Mouse (Mus musculus) urinary bladder, postnatal 25 days (tissue): ENCODE measurements around the gene Ube4a.
A peak's percentile ranks its signal among the peaks of the same experiment; 100 is the strongest.

Source experiments
- DNase-seq: peaks from one replicate; pipeline ENCODE4 v3.0.0; 2022; ENCODE audit warnings: low spot score

The Ube4a gene

GRCm38 (mm10) chr9:44965126-44965832 lies at the start of gene Ube4a:
Ube4a (minus strand) TSS chr9:44965600.
- DNase-seq = peak; percentile 99

- DNase-seq = no peak
These were observed 49.5 kb upstream of the Ube4a start for GRCm38 (mm10) chr9:45014879-45015278.

GRCm38 (mm10) chr9:45011291-45011690 lies 45.9 kb upstream of the Ube4a start:
- no peak for DNase-seq

DNA sequence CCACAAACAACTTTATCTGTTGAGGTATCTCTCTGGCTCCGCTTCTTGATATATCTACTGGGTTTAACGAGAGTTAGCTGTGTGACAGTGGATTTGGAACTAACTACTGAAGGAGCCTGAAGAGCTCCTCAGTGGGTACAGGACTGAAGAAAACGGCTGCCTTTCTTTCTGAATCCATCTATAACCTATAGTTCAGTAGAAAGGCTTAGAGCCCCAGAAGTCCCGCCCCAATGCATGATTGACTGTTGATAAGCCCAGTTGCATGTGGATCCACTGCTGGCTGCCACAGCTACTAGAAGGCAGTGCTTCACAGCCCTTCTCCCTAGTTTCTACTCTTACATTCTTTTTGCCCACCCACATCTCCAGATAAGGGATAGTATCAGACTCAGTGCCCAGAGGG lies 45.1 kb upstream of the Ube4a start:
- DNase-seq = no peak

- no peak for DNase-seq
These were observed 44.0 kb upstream of the Ube4a start, which contains the start of gene Cd3e for GRCm38 (mm10) chr9:45009180-45010078. Cd3e (minus strand) TSS chr9:45009627.

- no peak for DNase-seq
These were observed 42.9 kb upstream of the Ube4a start for GRCm38 (mm10) chr9:45008342-45008741.

DNA sequence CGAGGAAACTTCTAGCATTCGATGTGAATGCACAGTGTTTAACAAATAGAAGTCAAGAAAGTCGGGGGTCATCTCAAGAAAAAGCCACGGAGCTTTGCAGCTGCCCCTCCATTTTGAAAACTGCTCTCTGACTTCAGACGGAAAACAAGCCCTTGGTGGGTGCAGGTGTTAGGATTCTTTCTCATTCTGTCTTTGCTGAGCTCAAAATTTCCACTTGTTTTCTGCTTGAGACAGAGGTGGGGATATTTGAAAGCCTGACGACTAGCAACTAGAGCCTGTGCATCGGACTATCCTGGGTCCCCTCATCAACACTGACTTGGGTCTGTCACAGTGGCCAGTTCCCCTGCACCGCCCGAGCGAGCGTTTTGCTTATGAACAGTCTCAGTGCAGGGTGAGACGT lies 42.0 kb upstream of the Ube4a start:
- DNase-seq = no peak

DNA sequence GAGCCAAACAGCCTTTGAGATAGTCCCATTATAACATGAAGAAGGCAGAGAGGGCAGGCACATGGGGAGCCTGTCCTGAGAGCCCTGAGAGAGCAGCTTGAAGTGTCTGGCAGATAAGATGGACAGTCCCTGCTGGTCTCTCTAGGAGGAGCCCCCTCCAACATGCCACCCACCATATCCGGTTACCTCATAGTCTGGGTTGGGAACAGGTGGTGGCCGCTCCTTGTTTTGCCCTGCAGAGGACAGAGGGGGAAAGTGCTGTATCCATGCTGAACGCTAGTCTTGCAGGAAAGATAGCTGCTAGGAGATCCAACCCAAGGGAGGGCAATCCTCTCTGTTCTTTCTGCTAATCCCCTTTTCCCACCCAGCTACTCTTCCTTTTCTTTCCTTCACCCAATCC lies 34.8 kb upstream of the Ube4a start:
- no peak for DNase-seq

GRCm38 (mm10) chr9:44999776-45000175 lies 34.4 kb upstream of the Ube4a start:
- no peak for DNase-seq

- no peak for DNase-seq
These were observed 33.8 kb upstream of the Ube4a start for GRCm38 (mm10) chr9:44999171-44999570.

- DNase-seq = no peak
These were observed 32.7 kb upstream of the Ube4a start for GRCm38 (mm10) chr9:44998138-44998537.

DNA sequence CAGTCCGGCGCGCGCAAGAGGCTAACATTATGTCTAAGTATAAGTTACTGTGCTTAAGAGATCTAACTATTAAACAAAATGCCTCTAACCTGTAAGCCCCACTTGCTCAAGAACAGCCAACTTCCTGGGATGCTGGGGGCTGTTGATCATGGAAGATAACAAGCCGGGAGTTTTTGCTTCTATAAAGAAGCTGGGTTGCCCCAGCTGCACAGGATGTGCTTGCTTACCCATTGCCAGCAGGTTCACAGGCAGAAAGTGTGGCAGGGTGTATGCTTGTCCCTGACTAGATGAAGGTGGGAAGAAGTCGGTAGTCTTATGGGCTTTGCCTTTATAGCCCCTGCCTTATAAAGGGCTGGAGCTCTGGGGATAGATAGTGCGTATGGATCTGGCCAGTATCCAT lies 31.2 kb upstream of the Ube4a start:
- DNase-seq = no peak

- DNase-seq = no peak
These were observed 29.6 kb upstream of the Ube4a start for GRCm38 (mm10) chr9:44994962-44995361.

DNA sequence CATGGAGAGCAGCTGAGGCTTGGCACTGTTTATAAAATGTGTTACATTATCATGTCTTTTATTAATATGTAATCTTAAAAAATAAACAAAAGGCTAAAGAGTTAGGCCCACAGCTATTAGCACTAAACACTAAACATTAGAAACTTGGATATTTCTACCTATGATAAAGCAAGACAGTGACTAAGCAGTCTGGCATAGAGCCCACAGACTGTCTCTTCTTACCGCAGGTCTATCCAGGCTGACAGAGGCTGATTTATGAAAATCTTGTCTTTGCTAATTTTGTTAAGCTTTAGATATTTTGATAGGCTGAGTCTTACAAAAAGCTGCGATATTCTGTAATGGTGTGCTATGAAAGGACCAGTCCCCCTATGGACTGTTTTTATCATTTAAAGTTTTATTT lies 27.9 kb upstream of the Ube4a start:
- DNase-seq = no peak

- DNase-seq = no peak
These were observed 26.9 kb upstream of the Ube4a start for GRCm38 (mm10) chr9:44992271-44992670.

GRCm38 (mm10) chr9:44991821-44992220 lies 26.4 kb upstream of the Ube4a start:
- DNase-seq = no peak

- DNase-seq = no peak
These were observed 21.6 kb upstream of the Ube4a start for GRCm38 (mm10) chr9:44986976-44987375.

DNA sequence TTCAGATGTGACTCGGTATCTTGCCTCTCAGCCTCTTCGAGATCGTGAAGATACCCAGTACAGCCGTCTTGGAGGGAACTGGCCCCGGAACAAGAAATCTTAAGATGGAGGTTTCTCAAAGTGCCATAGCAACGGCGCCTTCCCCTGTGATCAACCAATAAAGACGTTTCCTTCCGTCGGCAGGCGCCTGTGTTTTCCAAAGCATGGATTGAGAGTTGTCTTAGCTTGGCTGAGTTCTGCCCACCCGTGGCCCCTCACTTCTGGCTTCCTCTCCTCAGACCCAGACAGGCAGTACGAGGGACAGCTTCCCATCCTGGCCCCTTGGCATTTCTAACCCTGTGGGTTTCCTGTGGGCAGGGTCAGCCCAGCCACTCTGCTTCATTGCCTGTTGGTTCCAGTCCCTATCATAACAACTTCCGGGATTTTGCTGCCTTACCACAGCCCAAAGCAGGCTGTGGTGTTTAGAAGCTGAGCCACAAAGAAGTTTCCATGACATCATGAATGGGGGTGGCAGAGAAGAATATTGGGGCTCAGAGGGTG lies 20.9 kb upstream of the Ube4a start:
- DNase-seq = no peak

DNA sequence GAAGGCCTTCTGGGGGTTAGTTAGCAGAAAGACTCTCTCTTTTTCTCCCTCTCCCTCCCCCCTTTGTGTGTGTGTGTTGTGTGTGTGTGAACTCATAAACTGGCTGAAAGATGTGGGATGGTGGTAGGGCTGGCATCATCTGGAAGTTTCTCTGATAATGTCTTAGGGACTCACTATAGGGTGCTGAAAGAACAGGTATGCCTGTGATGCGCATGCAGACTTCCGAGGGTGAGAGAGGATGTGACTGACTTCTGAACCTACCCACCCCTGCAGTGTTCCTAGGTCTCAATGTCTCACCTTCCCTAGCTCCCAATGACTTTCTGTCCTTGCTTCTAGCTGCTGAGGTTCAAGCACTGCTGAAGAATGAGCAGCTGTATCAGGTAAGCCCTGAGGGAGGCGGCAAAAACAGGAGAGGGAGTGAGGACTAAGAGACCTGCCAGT lies 20.3 kb upstream of the Ube4a start:
- DNase-seq = no peak

DNA sequence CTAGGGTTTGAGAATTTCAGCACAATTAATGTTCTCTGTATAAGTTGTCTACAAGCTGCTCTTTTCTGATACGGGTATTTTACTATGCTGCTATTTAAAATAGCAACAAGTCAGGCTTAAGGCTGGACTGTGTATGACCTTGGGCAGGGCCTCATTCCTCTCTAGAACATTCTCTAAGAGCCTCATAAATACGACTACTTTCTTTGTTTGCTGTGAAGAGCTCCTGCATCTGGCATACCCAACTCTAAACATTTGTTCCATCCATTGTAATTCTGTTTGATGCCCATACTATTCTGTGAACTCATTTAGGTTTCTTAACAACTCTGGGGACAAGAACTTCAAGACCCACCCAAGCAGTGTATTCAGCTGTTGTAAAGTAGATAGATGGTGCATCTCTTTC lies 17.6 kb upstream of the Ube4a start:
- no peak for DNase-seq

DNA sequence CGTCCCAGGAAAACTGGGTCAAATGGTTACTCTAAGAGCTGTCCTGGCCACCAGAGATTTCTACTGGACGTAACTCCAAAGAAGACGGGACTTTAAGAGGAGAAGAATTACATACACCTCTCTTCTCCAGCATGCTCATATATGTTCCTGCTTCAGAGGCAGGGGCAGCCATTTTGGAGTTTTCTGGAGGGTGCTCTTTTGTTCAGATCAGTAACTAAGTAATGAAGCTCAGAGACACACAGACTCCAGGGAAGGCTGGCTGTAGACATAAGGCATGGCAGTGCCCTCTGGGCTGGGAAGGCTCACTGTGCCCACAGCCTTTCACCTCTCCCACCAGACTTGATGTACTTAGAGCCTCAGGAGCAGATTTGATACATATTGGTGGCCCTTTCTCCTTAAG lies 17.1 kb upstream of the Ube4a start:
- no peak for DNase-seq

GRCm38 (mm10) chr9:44982081-44982480 lies 16.7 kb upstream of the Ube4a start:
- DNase-seq = no peak

- DNase-seq = no peak
These were observed 16.3 kb upstream of the Ube4a start, which contains the start of gene Cd3d for GRCm38 (mm10) chr9:44981676-44982075. Cd3d (plus strand) TSS chr9:44981786.
